Mouse (Mus musculus) G1E-ER4 (cell line): Measurements from ENCODE around the gene Olfr374. TPM values are rescaled to one million over a fixed set of nuclear protein-coding genes. Genes with fewer than 3 reads are reported as not detected.

ENCODE experiments used
- GATA1 ChIP-seq: IDR thresholded peaks from one replicate; pipeline ENCODE4 v1.8.0; 2012; ENCODE audit warnings: low read length, inconsistent platforms
- polyA plus RNA-seq: library from polyadenylated mRNA; stranded (reverse); fragments of >175 nt; gene quantifications from 2 replicates; pipeline ENCODE4 v1.2.3, GENCODE M21; 2012

Olfr374 gene
- polyA plus RNA-seq, 1 experiment: not detected

DNA sequence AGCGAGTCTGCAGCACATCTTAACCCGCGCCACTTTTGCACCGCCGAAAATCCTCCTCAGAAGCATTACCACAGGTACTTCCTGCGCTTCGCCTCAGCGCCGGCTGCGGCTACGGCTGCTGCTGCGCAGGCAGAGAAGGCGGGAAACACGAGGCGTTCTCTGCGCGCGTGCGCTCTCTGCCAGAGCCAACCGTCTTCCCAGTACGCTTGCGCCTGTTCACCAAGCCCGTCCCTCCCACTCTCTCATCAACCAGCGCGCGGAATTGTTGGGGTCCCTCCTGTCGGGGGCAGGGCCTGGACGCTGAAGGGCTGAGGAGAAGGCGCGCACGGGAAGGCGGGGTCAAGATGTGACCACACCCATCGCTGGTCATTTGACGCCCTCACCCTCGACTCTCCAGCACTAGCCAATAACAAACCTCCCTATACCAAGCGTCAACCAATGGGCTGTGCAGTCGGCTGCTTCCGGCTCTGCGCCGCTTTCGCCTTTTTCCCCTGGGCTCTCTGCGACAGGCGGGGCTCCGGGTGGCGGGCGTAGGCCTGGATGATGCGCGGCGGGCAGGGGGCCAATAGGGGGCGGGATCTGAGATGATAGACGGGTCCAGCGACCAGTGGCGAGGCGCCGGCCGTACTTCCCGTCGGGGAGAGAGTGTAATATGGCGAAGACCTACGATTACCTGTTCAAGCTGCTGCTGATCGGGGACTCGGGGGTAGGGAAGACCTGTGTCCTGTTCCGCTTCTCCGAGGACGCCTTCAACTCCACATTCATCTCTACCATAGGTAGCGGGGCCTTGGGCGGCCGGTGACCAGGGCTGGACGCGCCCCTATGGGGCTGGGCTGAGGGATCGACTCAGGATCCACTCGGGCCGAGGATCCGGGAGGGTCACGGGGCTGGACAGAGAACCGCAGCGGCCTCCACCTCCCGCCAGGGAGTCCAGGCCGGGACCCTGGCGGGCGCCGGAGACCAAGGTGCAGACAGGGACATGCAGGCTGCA, 54.2 kb downstream of the Olfr374 start, which contains the start of gene Rab8a:
Rab8a (plus strand) TSS at position 494 of the 991 bp plus-strand sequence.
- no peak for TF ChIP-seq GATA1

DNA sequence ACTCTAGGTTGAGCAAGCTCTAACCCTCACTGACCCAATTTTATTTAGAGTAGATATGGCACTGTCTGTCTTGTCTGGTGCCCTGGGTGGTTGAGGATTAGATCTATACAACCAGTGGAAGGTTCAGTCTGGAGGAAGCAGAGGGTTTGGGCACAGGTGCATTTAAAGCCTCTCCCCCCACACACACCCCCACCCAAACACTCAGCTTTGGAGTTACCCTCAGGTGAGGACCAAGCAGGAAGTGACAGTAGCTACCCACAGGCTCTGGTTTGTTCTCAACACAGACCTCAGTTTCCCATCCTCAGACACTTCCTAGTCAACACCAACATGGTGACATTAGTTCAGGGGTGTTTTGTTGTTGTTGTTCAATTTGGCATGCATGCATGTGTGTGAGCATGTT, 56.0 kb downstream of the Olfr374 start:
- no peak for TF ChIP-seq GATA1

Other genes starting within 250 kb of the Olfr374 start
- 0.78 and 2.4 TPM in 2 replicates for gene Zfp709, start 225.0 kb upstream of the Olfr374 start, polyA plus RNA-seq
- 0.25 and 0.70 TPM in 2 replicates for gene Zfp882, start 198.4 kb upstream of the Olfr374 start, polyA plus RNA-seq
- 2.5 and 3.6 TPM in 2 replicates for gene Zfp617, start 198.4 kb upstream of the Olfr374 start, polyA plus RNA-seq
- 1.2 and 3.6 TPM in 2 replicates for gene Zfp961, start 156.0 kb upstream of the Olfr374 start, polyA plus RNA-seq
- gene Cyp4f18, start 97.4 kb upstream of the Olfr374 start, polyA plus RNA-seq: 0.16 and 0.30 TPM in 2 replicates
- not detected in 2 replicates for gene Olfr372, start 65.8 kb upstream of the Olfr374 start, polyA plus RNA-seq
- gene Olfr373, start 23.9 kb upstream of the Olfr374 start, polyA plus RNA-seq: not detected in 2 replicates
- gene Tpm4, start 27.9 kb downstream of the Olfr374 start, polyA plus RNA-seq: 0.04 TPM in 1 of 2 replicates, not detected in the other
- gene Rab8a, start 54.2 kb downstream of the Olfr374 start, polyA plus RNA-seq: 41.7 and 43.2 TPM in 2 replicates
- gene Hsh2d, start 82.6 kb downstream of the Olfr374 start, polyA plus RNA-seq: 0.12 and 0.25 TPM in 2 replicates
- not detected in 2 replicates for gene Cib3, start 105.8 kb downstream of the Olfr374 start, polyA plus RNA-seq
- not detected in 2 replicates for gene Gm11034, start 106.6 kb downstream of the Olfr374 start, polyA plus RNA-seq
- gene Fam32a, start 112.7 kb downstream of the Olfr374 start, polyA plus RNA-seq: 54.3 and 63.6 TPM in 2 replicates
- gene Ap1m1, start 133.0 kb downstream of the Olfr374 start, polyA plus RNA-seq: 96.9 and 119 TPM in 2 replicates
- gene Gm10282, start 198.2 kb downstream of the Olfr374 start, polyA plus RNA-seq: 179 and 219 TPM in 2 replicates
- gene Klf2, start 212.0 kb downstream of the Olfr374 start, polyA plus RNA-seq: 0.06 and 0.12 TPM in 2 replicates